Mouse (Mus musculus) ES-Bruce4 (cell line): ENCODE measurements at regions not wholly inside any gene's neighbourhood (a gene's known extent, or its start where the extent isn't known, plus 50 kb on each side); places are given as distances from the start of the nearest gene placed in this dataset.

Experiments used
- H3K27ac ChIP-seq: 2 replicates; pipeline ENCODE4 v1.5.1; 2012; ENCODE audit warnings: low read length, inconsistent platforms; ENCODE audit not compliant: insufficient read depth
- H3K27me3 ChIP-seq: 2 replicates; pipeline ENCODE4 v1.6.1; 2012; ENCODE audit warnings: mild to moderate bottlenecking, low read length, inconsistent platforms; ENCODE audit not compliant: control insufficient read depth, poor library complexity, insufficient read depth, severe bottlenecking
- H3K36me3 ChIP-seq: 2 replicates; pipeline ENCODE4 v1.6.1; 2012; ENCODE audit warnings: inconsistent platforms, mild to moderate bottlenecking, low read length, moderate library complexity; ENCODE audit not compliant: control insufficient read depth, poor library complexity, insufficient read depth, severe bottlenecking
- H3K4me1 ChIP-seq: one replicate; pipeline ENCODE4 v1.8.1; 2011; ENCODE audit warnings: low read length; ENCODE audit not compliant: control insufficient read depth, insufficient read depth
- H3K4me3 ChIP-seq: 2 replicates; pipeline ENCODE4 v1.5.1; 2011; ENCODE audit warnings: low read depth, mild to moderate bottlenecking, low read length
- H3K9ac ChIP-seq: 2 replicates; pipeline ENCODE4 v1.6.1; 2012; ENCODE audit warnings: low read depth, mild to moderate bottlenecking, inconsistent platforms; ENCODE audit not compliant: poor library complexity, severe bottlenecking
- H3K9me3 ChIP-seq: replicated peaks from 2 replicates; pipeline ENCODE4 v1.6.1; 2012; ENCODE audit warnings: mild to moderate bottlenecking, low read length, inconsistent platforms; ENCODE audit not compliant: control insufficient read depth, poor library complexity, insufficient read depth, severe bottlenecking
- CTCF ChIP-seq: IDR thresholded peaks from one replicate; pipeline ENCODE4 v1.8.1; 2011; ENCODE audit warnings: low read depth, low read length
- EP300 ChIP-seq: IDR thresholded peaks from 2 replicates; pipeline ENCODE4 v1.6.1; 2011; ENCODE audit warnings: low read depth, low read length; ENCODE audit not compliant: insufficient read depth
- POLR2A ChIP-seq: IDR thresholded peaks from one replicate; pipeline ENCODE4 v1.8.1; 2011; ENCODE audit warnings: low read length; ENCODE audit not compliant: insufficient read depth

DNA sequence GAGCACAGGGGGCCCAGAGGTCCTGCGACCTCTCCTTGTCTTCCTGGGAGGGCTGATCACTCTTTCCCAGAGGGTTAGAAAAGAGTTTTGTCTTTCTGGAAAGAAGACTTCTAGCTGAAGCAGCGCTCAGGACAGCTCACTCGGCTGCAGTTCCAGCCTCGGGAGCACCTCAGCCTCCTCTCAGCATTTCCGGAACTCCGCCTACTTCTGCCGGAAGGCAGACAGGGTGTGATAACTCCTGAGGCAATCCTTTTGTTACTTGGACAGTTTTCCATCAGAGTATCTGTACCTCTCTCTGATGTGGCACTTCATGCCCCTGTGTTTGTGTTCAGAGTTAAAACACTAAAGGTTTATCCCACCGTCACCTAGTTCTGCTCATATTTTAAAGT is 749.5 kb upstream of the Car8 start:
- H3K9ac ChIP-seq, result no peak overlapping the region
- TF ChIP-seq POLR2A (no peak), EP300 (no peak), CTCF (no peak)
- no peaks in the 10 kb centered on the region for H3K27me3 ChIP-seq
- no peaks in the 10 kb centered on the region for H3K9me3 ChIP-seq
- no peak overlapping the region for H3K4me3 ChIP-seq
- H3K4me1 ChIP-seq, result no peaks in the 10 kb centered on the region
- H3K36me3 ChIP-seq, result no peaks in the 10 kb centered on the region
- no peak overlapping the region for H3K27ac ChIP-seq

DNA sequence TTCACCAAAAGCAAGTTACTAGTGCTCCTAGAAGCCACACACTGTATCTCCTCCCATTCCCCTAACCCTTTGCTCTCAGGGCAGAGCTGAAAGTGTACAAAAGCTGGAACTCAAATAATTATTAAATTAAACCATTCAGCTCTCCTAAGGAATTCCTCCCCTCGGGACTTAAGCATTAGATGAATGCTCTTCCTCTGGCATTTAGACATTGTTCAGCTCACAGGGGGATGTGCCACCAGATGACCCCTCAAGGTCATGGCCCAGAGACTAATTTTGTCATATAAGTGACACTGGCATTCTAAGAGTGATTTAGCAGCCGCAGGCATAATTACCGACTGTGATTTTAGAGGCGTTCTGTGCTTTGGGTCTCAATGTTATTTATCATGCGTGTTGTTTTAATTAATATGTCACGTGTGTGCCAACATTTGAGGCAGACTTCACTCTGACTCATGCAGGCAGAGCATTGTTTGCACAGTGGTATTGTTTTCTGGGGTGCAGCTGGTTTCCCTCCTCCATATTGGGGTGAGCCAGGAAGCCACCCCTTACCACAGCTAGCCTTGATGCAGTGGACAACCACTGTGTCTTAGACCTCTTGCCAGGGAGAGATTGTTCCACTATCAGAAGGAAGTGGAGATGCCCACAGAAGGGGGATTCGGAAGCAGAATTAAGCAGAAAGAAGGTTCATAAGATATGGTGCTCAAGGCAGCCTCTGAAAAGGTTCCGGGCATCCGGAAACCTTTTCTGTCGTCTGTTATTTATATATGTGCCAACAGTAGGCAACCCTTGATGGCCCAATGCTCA is 748.9 kb upstream of the Car8 start:
- Histone ChIP-seq H3K27ac (no peak overlapping the region), H3K9me3 (no peaks in the 10 kb centered on the region), H3K36me3 (no peaks in the 10 kb centered on the region), H3K4me3 (no peak overlapping the region), H3K27me3 (no peaks in the 10 kb centered on the region), H3K9ac (no peak overlapping the region), H3K4me1 (no peaks in the 10 kb centered on the region)
- no peak for TF ChIP-seq EP300

DNA sequence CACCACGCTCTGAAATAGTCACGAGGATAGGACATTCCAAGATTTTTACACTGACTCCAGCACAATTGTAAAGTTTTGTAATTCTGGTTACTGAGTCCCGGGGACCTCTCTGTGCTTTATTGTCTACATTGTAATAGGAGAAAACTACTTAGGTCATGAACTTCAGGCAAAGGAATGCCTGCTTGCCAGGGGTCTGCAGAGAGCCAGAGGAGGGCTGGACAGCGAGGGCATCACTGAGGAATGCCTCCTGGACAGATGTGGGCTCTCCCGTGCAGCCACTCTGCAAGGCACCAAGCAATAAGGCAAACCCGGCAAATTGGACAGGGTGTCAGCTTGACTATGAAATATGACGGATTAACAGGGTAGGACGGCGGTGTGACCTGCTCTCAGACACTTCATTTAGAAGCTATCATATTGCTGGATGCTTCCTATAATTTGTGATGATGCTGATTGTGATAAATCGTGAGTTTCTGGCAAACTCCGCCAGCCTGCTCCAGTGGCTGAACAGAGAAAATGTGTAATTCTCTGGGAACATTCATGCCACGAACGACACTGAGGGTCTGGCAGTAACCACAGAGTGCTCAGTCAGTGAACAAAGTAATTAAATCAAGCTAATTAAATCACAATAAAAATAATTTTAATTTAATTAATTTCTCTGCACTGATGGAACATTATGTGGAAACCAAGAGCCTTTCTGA is 747.7 kb upstream of the Car8 start:
- H3K4me1 ChIP-seq, result no peaks in the 10 kb centered on the region

DNA sequence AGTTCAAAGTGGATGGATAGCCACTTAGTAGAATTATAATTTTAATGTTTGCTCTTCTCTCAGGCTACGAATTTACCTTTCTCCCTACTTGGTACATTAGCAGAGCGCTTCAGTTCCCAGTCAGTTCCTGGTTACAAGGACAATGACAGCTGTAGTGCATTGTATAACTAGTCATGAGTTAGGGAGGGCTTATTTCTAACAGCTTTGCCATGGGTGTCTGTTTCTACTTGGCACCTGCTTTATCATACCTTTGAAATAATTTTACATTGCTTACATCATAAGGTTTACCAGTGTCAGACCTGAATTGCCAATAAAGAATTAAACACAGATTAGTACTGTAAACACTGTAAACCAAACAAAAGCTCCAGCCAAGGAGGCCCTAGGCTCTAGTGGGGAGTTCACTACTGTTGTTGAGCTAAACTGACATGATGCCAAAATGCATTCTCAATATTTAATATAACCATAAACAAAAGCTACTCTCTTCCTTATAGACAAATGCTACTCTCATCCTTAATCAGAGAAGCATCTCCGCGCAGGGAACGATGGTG is 745.3 kb upstream of the Car8 start:
- Histone ChIP-seq H3K4me1 (no peaks in the 10 kb centered on the region), H3K27me3 (no peaks in the 10 kb centered on the region), H3K9me3 (no peaks in the 10 kb centered on the region), H3K9ac (no peak overlapping the region), H3K36me3 (no peaks in the 10 kb centered on the region), H3K4me3 (no peak overlapping the region), H3K27ac (no peak overlapping the region)
- TF ChIP-seq POLR2A (no peak), EP300 (no peak), CTCF (no peak)

More for the DNA sequence above, 747.7 kb upstream of the Car8 start:
- no peak for TF ChIP-seq EP300
- no peak for TF ChIP-seq CTCF
- no peak for TF ChIP-seq POLR2A
- no peaks in the 10 kb centered on the region for H3K36me3 ChIP-seq
- no peaks in the 10 kb centered on the region for H3K27me3 ChIP-seq
- H3K4me3 ChIP-seq, result no peak overlapping the region
- no peak overlapping the region for H3K9ac ChIP-seq
- H3K9me3 ChIP-seq, result no peaks in the 10 kb centered on the region
- no peak overlapping the region for H3K27ac ChIP-seq

DNA sequence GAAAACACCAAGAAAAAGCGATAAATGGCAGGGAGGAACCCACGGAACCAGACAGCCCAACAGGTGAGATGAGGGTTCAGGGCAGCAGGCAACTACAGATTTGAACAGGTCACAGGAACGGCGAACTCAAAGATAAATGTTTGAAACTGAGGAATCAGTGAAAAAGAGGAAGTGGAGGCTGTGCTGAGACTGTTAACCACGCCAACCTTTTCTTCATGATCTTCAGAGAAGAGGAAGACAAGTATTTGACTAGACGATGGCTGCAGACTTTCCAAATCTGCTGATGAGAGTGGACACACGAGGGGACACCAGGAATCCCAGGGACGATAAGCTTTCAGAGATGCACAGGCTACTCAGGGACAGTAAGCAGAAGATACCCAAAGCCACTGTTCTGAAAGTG is 740.1 kb upstream of the Car8 start:
- H3K27ac ChIP-seq, result no peak overlapping the region

DNA sequence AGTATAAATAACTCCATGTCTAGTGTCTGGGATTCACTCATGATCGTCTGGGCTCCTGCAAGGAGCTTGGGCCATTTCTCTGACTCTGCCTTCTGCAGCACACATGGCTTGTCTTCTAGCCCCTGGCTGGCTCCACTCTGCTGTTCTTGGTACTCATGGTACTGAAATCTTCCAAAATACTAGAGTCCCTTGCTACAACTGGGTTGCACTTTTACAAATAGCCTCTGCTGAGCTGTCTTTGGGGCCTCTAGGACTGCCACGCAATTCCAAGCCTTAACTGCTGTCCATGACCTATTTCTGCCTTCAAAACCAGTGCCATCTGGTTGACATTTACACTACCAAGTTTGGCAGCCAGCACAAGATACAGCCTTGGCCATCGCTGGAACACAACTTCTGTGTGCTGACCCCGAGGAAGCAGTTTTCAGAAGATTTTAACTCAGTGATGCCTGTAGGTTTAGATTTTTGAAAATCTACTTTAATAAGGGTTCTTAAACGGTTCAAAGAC is 731.2 kb upstream of the Car8 start:
- H3K9ac ChIP-seq, result no peak overlapping the region
- no peak for TF ChIP-seq EP300
- no peak for TF ChIP-seq POLR2A
- TF ChIP-seq CTCF, result no peak
- no peaks in the 10 kb centered on the region for H3K27me3 ChIP-seq
- H3K36me3 ChIP-seq, result no peaks in the 10 kb centered on the region
- no peak overlapping the region for H3K27ac ChIP-seq
- no peaks in the 10 kb centered on the region for H3K4me1 ChIP-seq
- no peaks in the 10 kb centered on the region for H3K9me3 ChIP-seq
- no peak overlapping the region for H3K4me3 ChIP-seq

More for the DNA sequence above, 740.1 kb upstream of the Car8 start:
- Histone ChIP-seq H3K36me3 (no peaks in the 10 kb centered on the region), H3K9ac (no peak overlapping the region), H3K4me3 (no peak overlapping the region), H3K27me3 (no peaks in the 10 kb centered on the region), H3K4me1 (no peaks in the 10 kb centered on the region), H3K9me3 (no peaks in the 10 kb centered on the region)
- TF ChIP-seq POLR2A, result no peak
- no peak for TF ChIP-seq EP300
- TF ChIP-seq CTCF, result no peak
